Mouse (Mus musculus) testis, adult 2 months (tissue): ENCODE measurements around the gene Plk3. TPM values are rescaled to one million over a fixed set of nuclear protein-coding genes. Genes with fewer than 3 reads are reported as not detected.
A peak's percentile ranks its signal among the peaks of the same experiment; 100 is the strongest.

Experiments
- H3K27ac ChIP-seq: fragments of 200-500 bp; 2 replicates; pipeline ENCODE4 v1.5.1; 2012; ENCODE audit warnings: low read depth, low read length; ENCODE audit not compliant: control insufficient read depth, insufficient read depth
- H3K27me3 ChIP-seq: fragments of 200-500 bp; 2 replicates; pipeline ENCODE4 v1.6.1; 2012; ENCODE audit warnings: mild to moderate bottlenecking, low read length, moderate library complexity; ENCODE audit not compliant: control insufficient read depth, insufficient read depth
- H3K36me3 ChIP-seq: fragments of 200-500 bp; 2 replicates; pipeline ENCODE4 v1.6.1; 2012; ENCODE audit warnings: mild to moderate bottlenecking, low read length; ENCODE audit not compliant: control insufficient read depth, insufficient read depth
- H3K4me1 ChIP-seq: fragments of 200-500 bp; 2 replicates; pipeline ENCODE4 v1.6.1; 2012; ENCODE audit warnings: low read length; ENCODE audit not compliant: control insufficient read depth, insufficient read depth
- H3K4me3 ChIP-seq: fragments of 200-500 bp; 2 replicates; pipeline ENCODE4 v1.5.1; 2012; ENCODE audit warnings: low read depth, mild to moderate bottlenecking, low read length, moderate library complexity, mixed read lengths; ENCODE audit not compliant: control insufficient read depth
- CTCF ChIP-seq: fragments of 200-500 bp; IDR thresholded peaks from 2 replicates; pipeline ENCODE4 v1.5.1; 2012; ENCODE audit warnings: low read depth, mild to moderate bottlenecking, inconsistent platforms, low read length, moderate library complexity; ENCODE audit not compliant: control insufficient read depth, insufficient read depth, insufficient replicate concordance
- POLR2A ChIP-seq: fragments of 200-500 bp; IDR thresholded peaks from 2 replicates; pipeline ENCODE4 v1.6.1; 2012; ENCODE audit warnings: low read depth, mild to moderate bottlenecking, inconsistent platforms, low read length, moderate library complexity; ENCODE audit not compliant: control insufficient read depth
- polyA plus RNA-seq: library from polyadenylated mRNA; depleted of rRNA; stranded (reverse); fragments of >200 nt; gene quantifications from 2 replicates; pipeline ENCODE4 v1.2.3, GENCODE M21; 2012

Plk3 gene
- polyA plus RNA-seq, 1 experiment, result 0.94 TPM

GRCm38 (mm10) chr4:117155792-117156355 is 22.1 kb upstream of the Plk3 start, which contains the start of gene Rps8:
Gene Rps8, minus strand, starts transcription at chr4:117156243.
- H3K4me1 ChIP-seq, result peaks cover 3% of the 10 kb centered on the region
- peak within 1 kb of the TSS; percentile 57 for H3K27ac ChIP-seq
- no peaks in the 10 kb centered on the region for H3K27me3 ChIP-seq
- peaks cover 1% of the 10 kb centered on the region; the same call in 1 of the 2 replicates for H3K36me3 ChIP-seq
- TF ChIP-seq CTCF (no peak), POLR2A (peak; percentile 89)
- peak within 1 kb of the TSS; percentile 82 for H3K4me3 ChIP-seq

GRCm38 (mm10) chr4:117155020-117155791 is 21.4 kb upstream of the Plk3 start:
- Histone ChIP-seq H3K4me3 (peak overlapping the region; percentile 82), H3K27me3 (no peaks in the 10 kb centered on the region), H3K36me3 (peaks cover under 1% of the 10 kb centered on the region; the same call in 1 of the 2 replicates), H3K4me1 (peaks cover 3% of the 10 kb centered on the region), H3K27ac (peak overlapping the region; percentile 57)
- TF ChIP-seq POLR2A (no peak), CTCF (no peak)

GRCm38 (mm10) chr4:117152714-117153113 is 19.0 kb upstream of the Plk3 start:
- H3K4me3 ChIP-seq, result no peak overlapping the region

GRCm38 (mm10) chr4:117151416-117151815 is 17.7 kb upstream of the Plk3 start:
- H3K27ac ChIP-seq, result no peak overlapping the region
- no peaks in the 10 kb centered on the region; the same call in 1 of the 2 replicates for H3K36me3 ChIP-seq
- peaks cover 5% of the 10 kb centered on the region for H3K4me1 ChIP-seq
- TF ChIP-seq CTCF (no peak), POLR2A (no peak)
- no peaks in the 10 kb centered on the region for H3K27me3 ChIP-seq
- no peak overlapping the region for H3K4me3 ChIP-seq

More at GRCm38 (mm10) chr4:117152714-117153113, 19.0 kb upstream of the Plk3 start:
- Histone ChIP-seq H3K4me1 (peaks cover 7% of the 10 kb centered on the region), H3K36me3 (no peaks in the 10 kb centered on the region; the same call in 1 of the 2 replicates), H3K27ac (no peak overlapping the region), H3K27me3 (no peaks in the 10 kb centered on the region)
- TF ChIP-seq CTCF, result no peak
- TF ChIP-seq POLR2A, result no peak

GRCm38 (mm10) chr4:117150212-117150733 is 16.5 kb upstream of the Plk3 start:
- no peak overlapping the region for H3K27ac ChIP-seq
- peaks cover 12% of the 10 kb centered on the region for H3K4me1 ChIP-seq
- no peaks in the 10 kb centered on the region for H3K27me3 ChIP-seq
- no peak overlapping the region for H3K4me3 ChIP-seq
- TF ChIP-seq CTCF (no peak), POLR2A (no peak)
- H3K36me3 ChIP-seq, result no peaks in the 10 kb centered on the region; the same call in 1 of the 2 replicates

- Histone ChIP-seq H3K4me3 (no peak overlapping the region), H3K4me1 (peaks cover 12% of the 10 kb centered on the region), H3K27ac (no peak overlapping the region), H3K36me3 (no peaks in the 10 kb centered on the region; the same call in 1 of the 2 replicates), H3K27me3 (no peaks in the 10 kb centered on the region)
- TF ChIP-seq CTCF, result no peak
- no peak for TF ChIP-seq POLR2A
Measured at GRCm38 (mm10) chr4:117149291-117150211, 15.8 kb upstream of the Plk3 start.
